Mouse (Mus musculus): ENCODE measurements around the gene Gm19426.

DNA sequence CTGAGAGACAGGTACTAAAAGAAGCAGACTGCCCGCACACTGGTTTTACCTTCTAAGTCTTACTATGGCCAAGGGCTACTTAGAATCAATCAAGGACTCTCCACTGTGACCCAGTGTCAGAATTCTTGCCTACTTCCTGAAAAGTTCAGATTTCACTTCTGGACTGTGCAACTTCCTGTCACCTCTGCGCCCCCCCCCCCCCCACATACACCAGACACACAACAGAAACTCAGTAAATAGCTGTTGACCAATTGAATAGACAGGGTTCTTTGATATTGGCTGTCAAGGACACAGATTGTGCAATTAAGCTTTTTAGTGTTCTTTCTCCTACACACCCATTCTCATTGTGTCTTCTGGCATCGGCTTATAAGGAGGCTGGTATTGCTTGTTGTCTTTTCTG lies 44.9 kb upstream of the Gm19426 start:
- no peak for TF ChIP-seq UBTF (IDR thresholded peaks at IDR 0.05; ENCODE audit: low read depth, low read length)
- no peak for TF ChIP-seq CTCF (conservative IDR thresholded peaks at IDR 0.05 in 1 of 2, IDR thresholded peaks at IDR 0.05 in 1 of 2; ENCODE audit: low read depth in 2 of 2, low read length in 2 of 2)
- no peak for TF ChIP-seq ETS1 (conservative IDR thresholded peaks at IDR 0.05; ENCODE audit: low read depth, low read length)
- TF ChIP-seq HCFC1 (IDR thresholded peaks at IDR 0.05; ENCODE audit: low read depth, low read length) = no peak
- TF ChIP-seq MAX (IDR thresholded peaks at IDR 0.05; ENCODE audit: low read length) = no peak
